Mouse (Mus musculus): ENCODE results near the gene Dnmt1. TPM values are rescaled to one million over a fixed set of nuclear protein-coding genes. Genes with fewer than 3 reads are reported as not detected.

Gene Dnmt1
- polyA plus RNA-seq, 1 experiment from 2014 or later = 49.5 TPM

- peaks cover 6% of the 10 kb centered on the region; the same call in 1 of the 2 replicates for H3K36me3 ChIP-seq (ENCODE audit: control insufficient read depth, insufficient read depth, low read length)
- H3K27ac ChIP-seq (ENCODE audit: low read depth, low read length) = no peak overlapping the region
- no peak overlapping the region for H3K4me3 ChIP-seq (ENCODE audit: low read length)
- H3K9me3 ChIP-seq (ENCODE audit: control insufficient read depth, low read length) = no peaks in the 10 kb centered on the region
- no peak overlapping the region for H3K4me2 ChIP-seq (ENCODE audit: low read length)
- H3K9ac ChIP-seq (ENCODE audit: low read depth, low read length) = no peak overlapping the region
- WGBS = 34% methylated on average over 6 of the region's 6 CpGs
- no peak for ATAC-seq
- H3K4me1 ChIP-seq (ENCODE audit: control insufficient read depth, insufficient read depth, low read depth, low read length) = peaks cover 8% of the 10 kb centered on the region
- no peaks in the 10 kb centered on the region for H3K27me3 ChIP-seq (replicated peaks; ENCODE audit: control insufficient read depth, insufficient read depth, low read length)
Observed at GRCm38 (mm10) chr9:20902174-20902491, 57.6 kb downstream of the Dnmt1 start.

- Histone ChIP-seq H3K9me3 (ENCODE audit: control insufficient read depth, low read length) (no peaks in the 10 kb centered on the region), H3K4me2 (ENCODE audit: low read length) (no peak overlapping the region), H3K27ac (ENCODE audit: low read depth, low read length) (no peak overlapping the region), H3K4me1 (ENCODE audit: control insufficient read depth, insufficient read depth, low read depth, low read length) (peaks cover 13% of the 10 kb centered on the region), H3K36me3 (ENCODE audit: control insufficient read depth, insufficient read depth, low read length) (peaks cover 6% of the 10 kb centered on the region; the same call in 1 of the 2 replicates), H3K9ac (ENCODE audit: low read depth, low read length) (no peak overlapping the region), H3K27me3 (replicated peaks; ENCODE audit: control insufficient read depth, insufficient read depth, low read length) (no peaks in the 10 kb centered on the region), H3K4me3 (ENCODE audit: low read length) (no peak overlapping the region)
- 15% methylated on average over 13 of the region's 13 CpGs for WGBS
- no peak for ATAC-seq
Observed at GRCm38 (mm10) chr9:20901466-20902173, 58.1 kb downstream of the Dnmt1 start.

- peak; percentile 91 for ATAC-seq
Observed at GRCm38 (mm10) chr9:20898511-20899073, 61.1 kb downstream of the Dnmt1 start, which contains the start of gene Eif3g. Eif3g (minus strand) TSS chr9:20898623.

GRCm38 (mm10) chr9:20897736-20898510 lies 61.8 kb downstream of the Dnmt1 start:
- Histone ChIP-seq H3K36me3 (ENCODE audit: control insufficient read depth, insufficient read depth, low read length) (peaks cover 33% of the 10 kb centered on the region), H3K4me2 (ENCODE audit: low read length) (peak overlapping the region; percentile 99), H3K4me1 (ENCODE audit: control insufficient read depth, insufficient read depth, low read depth, low read length) (peaks cover 13% of the 10 kb centered on the region), H3K27ac (ENCODE audit: low read depth, low read length) (peak overlapping the region; percentile 51; the same call in 1 of the 2 replicates), H3K9me3 (ENCODE audit: control insufficient read depth, low read length) (no peaks in the 10 kb centered on the region), H3K9ac (ENCODE audit: low read depth, low read length) (peak overlapping the region; percentile 95), H3K4me3 (ENCODE audit: low read length) (peak overlapping the region; percentile 95), H3K27me3 (replicated peaks; ENCODE audit: control insufficient read depth, insufficient read depth, low read length) (no peaks in the 10 kb centered on the region)
- peak; percentile 74 for ATAC-seq
- WGBS = 12% methylated on average over 19 of the region's 39 CpGs

More at GRCm38 (mm10) chr9:20898511-20899073, 61.1 kb downstream of the Dnmt1 start, which contains the start of gene Eif3g:
- 5% methylated on average over 30 of the region's 34 CpGs for WGBS
- Histone ChIP-seq H3K36me3 (ENCODE audit: control insufficient read depth, insufficient read depth, low read length) (peaks cover 27% of the 10 kb centered on the region), H3K9ac (ENCODE audit: low read depth, low read length) (peak within 1 kb of the TSS; percentile 95), H3K27ac (ENCODE audit: low read depth, low read length) (peak within 1 kb of the TSS; percentile 51; the same call in 1 of the 2 replicates), H3K9me3 (ENCODE audit: control insufficient read depth, low read length) (no peaks in the 10 kb centered on the region), H3K4me2 (ENCODE audit: low read length) (peak within 1 kb of the TSS; percentile 99), H3K4me3 (ENCODE audit: low read length) (peak within 1 kb of the TSS; percentile 95), H3K4me1 (ENCODE audit: control insufficient read depth, insufficient read depth, low read depth, low read length) (peaks cover 13% of the 10 kb centered on the region), H3K27me3 (replicated peaks; ENCODE audit: control insufficient read depth, insufficient read depth, low read length) (no peaks in the 10 kb centered on the region)

DNA sequence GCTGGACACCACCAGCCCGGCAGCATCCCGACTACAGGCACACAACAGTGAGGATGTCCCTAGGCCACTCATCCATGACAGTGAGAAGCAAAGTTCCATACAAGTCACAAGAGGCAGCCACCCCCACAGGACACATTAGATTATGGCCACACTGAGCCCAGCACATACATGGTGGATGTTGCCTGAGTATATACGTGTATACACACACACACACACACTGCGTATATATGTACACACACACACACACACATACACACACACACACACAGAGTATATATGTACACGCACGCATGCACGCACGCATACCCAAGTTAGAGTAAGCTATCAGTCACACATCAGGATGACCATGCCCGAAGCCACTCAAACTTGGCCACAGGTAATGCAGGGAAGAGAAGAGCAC lies 64.3 kb downstream of the Dnmt1 start:
- no peaks in the 10 kb centered on the region for H3K27me3 ChIP-seq (replicated peaks; ENCODE audit: control insufficient read depth, insufficient read depth, low read length)
- H3K9me3 ChIP-seq (ENCODE audit: control insufficient read depth, low read length) = no peaks in the 10 kb centered on the region
- H3K4me1 ChIP-seq (ENCODE audit: control insufficient read depth, insufficient read depth, low read depth, low read length) = peaks cover 13% of the 10 kb centered on the region
- 94% methylated on average over 9 of the region's 9 CpGs for WGBS
- H3K27ac ChIP-seq (ENCODE audit: low read depth, low read length) = no peak overlapping the region
- H3K9ac ChIP-seq (ENCODE audit: low read depth, low read length) = no peak overlapping the region
- H3K36me3 ChIP-seq (ENCODE audit: control insufficient read depth, insufficient read depth, low read length) = peaks cover 54% of the 10 kb centered on the region
- ATAC-seq = no peak
- no peak overlapping the region for H3K4me3 ChIP-seq (ENCODE audit: low read length)
- no peak overlapping the region for H3K4me2 ChIP-seq (ENCODE audit: low read length)

- no peaks in the 10 kb centered on the region for H3K9me3 ChIP-seq (ENCODE audit: control insufficient read depth, low read length)
- peaks cover 61% of the 10 kb centered on the region for H3K36me3 ChIP-seq (ENCODE audit: control insufficient read depth, insufficient read depth, low read length)
- no peaks in the 10 kb centered on the region for H3K27me3 ChIP-seq (replicated peaks; ENCODE audit: control insufficient read depth, insufficient read depth, low read length)
- H3K9ac ChIP-seq (ENCODE audit: low read depth, low read length) = no peak overlapping the region
- no peak overlapping the region for H3K27ac ChIP-seq (ENCODE audit: low read depth, low read length)
- ATAC-seq = no peak
- H3K4me1 ChIP-seq (ENCODE audit: control insufficient read depth, insufficient read depth, low read depth, low read length) = peaks cover 13% of the 10 kb centered on the region
- no peak overlapping the region for H3K4me2 ChIP-seq (ENCODE audit: low read length)
- 93% methylated on average over 15 of the region's 15 CpGs for WGBS
- H3K4me3 ChIP-seq (ENCODE audit: low read length) = no peak overlapping the region
Observed at GRCm38 (mm10) chr9:20894629-20895028, 65.1 kb downstream of the Dnmt1 start.

DNA sequence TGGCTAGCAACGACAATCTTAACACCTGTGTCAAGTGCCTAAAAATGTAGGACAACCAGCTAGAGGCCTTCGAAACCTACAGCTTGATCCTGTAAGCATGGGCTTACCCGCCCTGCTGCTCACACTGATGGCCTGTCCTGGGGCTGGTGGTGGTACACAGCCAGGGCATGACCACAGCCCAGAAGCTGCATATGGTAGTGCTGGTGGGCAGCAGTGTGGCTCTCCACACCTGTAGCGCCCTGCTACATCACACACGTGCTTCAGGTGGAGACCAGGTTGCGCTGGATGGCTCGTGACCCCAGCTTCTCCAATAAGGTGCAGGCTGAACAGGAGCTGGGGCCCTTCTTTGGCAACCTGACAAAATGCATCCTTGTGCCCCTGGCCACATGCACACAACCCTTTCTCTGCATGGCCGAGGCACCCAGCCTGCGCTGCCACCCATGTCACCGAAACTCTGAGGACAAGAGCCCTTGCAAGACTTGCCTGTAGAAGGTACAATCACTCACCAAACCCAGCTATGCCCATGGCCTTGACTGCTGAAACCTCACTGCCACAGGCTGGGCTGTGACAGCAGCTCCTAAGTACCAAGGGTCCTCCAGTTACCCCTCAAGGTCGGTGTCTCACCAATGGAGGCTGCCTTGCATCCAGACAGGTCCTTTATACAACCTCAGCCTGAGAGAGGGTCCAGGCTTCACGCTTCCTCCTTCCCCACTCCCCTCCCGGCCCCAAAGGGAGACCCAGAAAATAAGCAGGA lies 65.9 kb downstream of the Dnmt1 start:
- Histone ChIP-seq H3K4me3 (ENCODE audit: low read length) (no peak overlapping the region), H3K36me3 (ENCODE audit: control insufficient read depth, insufficient read depth, low read length) (peaks cover 61% of the 10 kb centered on the region), H3K27ac (ENCODE audit: low read depth, low read length) (no peak overlapping the region), H3K4me2 (ENCODE audit: low read length) (no peak overlapping the region), H3K27me3 (replicated peaks; ENCODE audit: control insufficient read depth, insufficient read depth, low read length) (no peaks in the 10 kb centered on the region), H3K9ac (ENCODE audit: low read depth, low read length) (no peak overlapping the region), H3K9me3 (ENCODE audit: control insufficient read depth, low read length) (no peaks in the 10 kb centered on the region), H3K4me1 (ENCODE audit: control insufficient read depth, insufficient read depth, low read depth, low read length) (peaks cover 20% of the 10 kb centered on the region)
- no peak for ATAC-seq
- 89% methylated on average over 13 of the region's 13 CpGs for WGBS

- no peak for ATAC-seq
- 69% methylated on average over 5 of the region's 5 CpGs for WGBS
- Histone ChIP-seq H3K27ac (ENCODE audit: low read depth, low read length) (no peak overlapping the region; the same call in 1 of the 2 replicates), H3K4me2 (ENCODE audit: low read length) (no peak overlapping the region), H3K27me3 (replicated peaks; ENCODE audit: control insufficient read depth, insufficient read depth, low read length) (no peaks in the 10 kb centered on the region), H3K9ac (ENCODE audit: low read depth, low read length) (no peak overlapping the region), H3K4me3 (ENCODE audit: low read length) (no peak overlapping the region), H3K9me3 (ENCODE audit: control insufficient read depth, low read length) (no peaks in the 10 kb centered on the region), H3K4me1 (ENCODE audit: control insufficient read depth, insufficient read depth, low read depth, low read length) (peaks cover 21% of the 10 kb centered on the region), H3K36me3 (ENCODE audit: control insufficient read depth, insufficient read depth, low read length) (peaks cover 61% of the 10 kb centered on the region)
Observed at GRCm38 (mm10) chr9:20893069-20893468, 66.6 kb downstream of the Dnmt1 start.
